Mouse (Mus musculus): Measurements from ENCODE around the gene Cyfip2. TPM values are rescaled to one million over a fixed set of nuclear protein-coding genes. Genes with fewer than 3 reads are reported as not detected.

The Cyfip2 gene
- polyA plus RNA-seq, 1 experiment: 0.77 TPM

- TF ChIP-seq MAX (IDR thresholded peaks at IDR 0.05) (no peak), USF1 (IDR thresholded peaks at IDR 0.05; ENCODE audit: low read depth) (no peak), MYOD1 (IDR thresholded peaks at IDR 0.05; ENCODE audit: control insufficient read depth, insufficient read length, low read depth) (no peak), MYOG (IDR thresholded peaks at IDR 0.05; ENCODE audit: control insufficient read depth, extremely low read depth, insufficient read length) (no peak), FOSL1 (IDR thresholded peaks at IDR 0.05; ENCODE audit: insufficient read depth, low read length, poor library complexity, severe bottlenecking) (no peak), CTCF (IDR thresholded peaks at IDR 0.05; ENCODE audit: control insufficient read depth, insufficient read depth, insufficient read length) (no peak), CEBPB (IDR thresholded peaks at IDR 0.05; ENCODE audit: low read depth) (no peak)
- H3K27me3 ChIP-seq (ENCODE audit: control insufficient read depth, insufficient read depth, insufficient read length): no peaks in the 10 kb centered on the region
Observed at GRCm38 (mm10) chr11:46302471-46302870, 10.2 kb downstream of the Cyfip2 start.

GRCm38 (mm10) chr11:46301579-46302248 is 10.9 kb downstream of the Cyfip2 start:
- Histone ChIP-seq H3K79me2 (ENCODE audit: control insufficient read depth, insufficient read depth) (no peaks in the 10 kb centered on the region), H3ac (ENCODE audit: control insufficient read depth, insufficient read length, low read depth) (no peak overlapping the region), H3K27me3 (ENCODE audit: control insufficient read depth, insufficient read depth, insufficient read length) (no peaks in the 10 kb centered on the region), H3K4me3 (ENCODE audit: insufficient read depth, poor library complexity, severe bottlenecking) (no peak overlapping the region), H3K36me3 (ENCODE audit: control insufficient read depth, insufficient read depth) (no peaks in the 10 kb centered on the region), H3K79me3 (ENCODE audit: low read depth) (no peaks in the 10 kb centered on the region)
- TF ChIP-seq USF1 (IDR thresholded peaks at IDR 0.05; ENCODE audit: low read depth) (no peak), FOSL1 (IDR thresholded peaks at IDR 0.05; ENCODE audit: insufficient read depth, low read length, poor library complexity, severe bottlenecking) (no peak), MYOD1 (IDR thresholded peaks at IDR 0.05; ENCODE audit: control insufficient read depth, insufficient read length, low read depth) (no peak), MAX (IDR thresholded peaks at IDR 0.05) (no peak), MYOG (IDR thresholded peaks at IDR 0.05; ENCODE audit: control insufficient read depth, extremely low read depth, insufficient read length) (no peak), CTCF (IDR thresholded peaks at IDR 0.05; ENCODE audit: control insufficient read depth, insufficient read depth, insufficient read length) (no peak), CEBPB (IDR thresholded peaks at IDR 0.05; ENCODE audit: low read depth) (no peak)

More at GRCm38 (mm10) chr11:46302471-46302870, 10.2 kb downstream of the Cyfip2 start:
- no peaks in the 10 kb centered on the region for H3K79me3 ChIP-seq (ENCODE audit: low read depth)
- no peak overlapping the region for H3ac ChIP-seq (ENCODE audit: control insufficient read depth, insufficient read length, low read depth)
- H3K36me3 ChIP-seq (ENCODE audit: control insufficient read depth, insufficient read depth): no peaks in the 10 kb centered on the region
- no peak overlapping the region for H3K4me3 ChIP-seq (ENCODE audit: insufficient read depth, poor library complexity, severe bottlenecking)
- no peaks in the 10 kb centered on the region for H3K79me2 ChIP-seq (ENCODE audit: control insufficient read depth, insufficient read depth)

GRCm38 (mm10) chr11:46299901-46300300 is 12.8 kb downstream of the Cyfip2 start:
- no peak for TF ChIP-seq CEBPB (IDR thresholded peaks at IDR 0.05; ENCODE audit: low read depth)
- TF ChIP-seq FOSL1 (IDR thresholded peaks at IDR 0.05; ENCODE audit: insufficient read depth, low read length, poor library complexity, severe bottlenecking): no peak
- no peak for TF ChIP-seq MAX (IDR thresholded peaks at IDR 0.05)
- TF ChIP-seq MYOG (IDR thresholded peaks at IDR 0.05; ENCODE audit: control insufficient read depth, extremely low read depth, insufficient read length): no peak
- no peak for TF ChIP-seq MYOD1 (IDR thresholded peaks at IDR 0.05; ENCODE audit: control insufficient read depth, insufficient read length, low read depth)
- no peak for TF ChIP-seq CTCF (IDR thresholded peaks at IDR 0.05; ENCODE audit: control insufficient read depth, insufficient read depth, insufficient read length)
- TF ChIP-seq USF1 (IDR thresholded peaks at IDR 0.05; ENCODE audit: low read depth): no peak
- Histone ChIP-seq H3K4me3 (ENCODE audit: insufficient read depth, poor library complexity, severe bottlenecking) (no peak overlapping the region), H3K79me3 (ENCODE audit: low read depth) (no peaks in the 10 kb centered on the region), H3K27me3 (ENCODE audit: control insufficient read depth, insufficient read depth, insufficient read length) (no peaks in the 10 kb centered on the region), H3K79me2 (ENCODE audit: control insufficient read depth, insufficient read depth) (no peaks in the 10 kb centered on the region), H3ac (ENCODE audit: control insufficient read depth, insufficient read length, low read depth) (no peak overlapping the region), H3K36me3 (ENCODE audit: control insufficient read depth, insufficient read depth) (no peaks in the 10 kb centered on the region)

DNA sequence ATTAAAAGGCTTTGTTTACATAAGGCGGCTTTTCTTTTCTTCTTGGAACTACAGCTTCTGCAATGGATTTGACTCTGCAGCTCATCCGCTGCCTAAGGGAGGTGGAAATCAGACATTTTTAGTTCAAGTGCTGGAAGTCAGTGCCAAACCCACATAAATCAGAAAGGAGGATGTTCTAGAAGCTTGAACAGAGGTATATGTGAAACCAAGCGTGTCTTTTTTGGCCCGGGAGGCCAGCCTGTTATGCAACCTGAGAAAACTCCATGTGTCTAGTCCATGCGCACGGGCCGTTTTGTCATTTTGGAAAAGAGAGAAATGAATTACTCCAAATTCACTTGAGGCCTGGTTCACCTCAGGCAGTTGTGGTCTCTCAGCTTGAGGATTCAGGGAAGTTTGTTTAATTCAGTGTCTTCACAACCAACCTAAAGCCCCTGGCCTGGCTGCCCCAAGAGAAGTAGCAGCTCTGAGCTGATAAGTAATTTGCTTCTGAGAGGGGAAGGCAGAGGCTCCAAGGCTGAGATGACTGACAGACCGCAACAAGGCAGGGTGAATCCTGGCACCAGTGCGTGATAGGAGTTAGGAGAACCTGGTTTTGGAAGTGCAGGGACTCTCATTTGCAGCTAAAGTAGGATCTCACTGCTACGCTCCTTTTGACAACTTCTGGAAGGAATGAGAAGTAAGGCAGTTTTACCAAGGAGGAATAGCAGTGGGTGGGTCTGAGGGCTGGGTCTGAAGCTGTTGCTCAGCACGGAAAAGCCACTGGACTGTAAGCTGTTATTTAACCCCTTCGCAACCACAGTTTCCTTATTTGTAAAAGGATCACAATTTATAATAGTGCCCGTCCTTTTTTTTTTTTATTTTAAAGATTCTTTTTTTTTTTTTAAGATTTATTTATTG is 13.5 kb downstream of the Cyfip2 start:
- Histone ChIP-seq H3K79me2 (ENCODE audit: control insufficient read depth, insufficient read depth) (no peaks in the 10 kb centered on the region), H3K79me3 (ENCODE audit: low read depth) (no peaks in the 10 kb centered on the region), H3K4me3 (ENCODE audit: insufficient read depth, poor library complexity, severe bottlenecking) (no peak overlapping the region), H3K27me3 (ENCODE audit: control insufficient read depth, insufficient read depth, insufficient read length) (no peaks in the 10 kb centered on the region), H3ac (ENCODE audit: control insufficient read depth, insufficient read length, low read depth) (no peak overlapping the region), H3K36me3 (ENCODE audit: control insufficient read depth, insufficient read depth) (no peaks in the 10 kb centered on the region)
- TF ChIP-seq CTCF (IDR thresholded peaks at IDR 0.05; ENCODE audit: control insufficient read depth, insufficient read depth, insufficient read length): no peak
- TF ChIP-seq MYOG (IDR thresholded peaks at IDR 0.05; ENCODE audit: control insufficient read depth, extremely low read depth, insufficient read length): no peak
- TF ChIP-seq MYOD1 (IDR thresholded peaks at IDR 0.05; ENCODE audit: control insufficient read depth, insufficient read length, low read depth): no peak
- TF ChIP-seq FOSL1 (IDR thresholded peaks at IDR 0.05; ENCODE audit: insufficient read depth, low read length, poor library complexity, severe bottlenecking): no peak
- no peak for TF ChIP-seq MAX (IDR thresholded peaks at IDR 0.05)
- TF ChIP-seq CEBPB (IDR thresholded peaks at IDR 0.05; ENCODE audit: low read depth): no peak
- TF ChIP-seq USF1 (IDR thresholded peaks at IDR 0.05; ENCODE audit: low read depth): no peak

DNA sequence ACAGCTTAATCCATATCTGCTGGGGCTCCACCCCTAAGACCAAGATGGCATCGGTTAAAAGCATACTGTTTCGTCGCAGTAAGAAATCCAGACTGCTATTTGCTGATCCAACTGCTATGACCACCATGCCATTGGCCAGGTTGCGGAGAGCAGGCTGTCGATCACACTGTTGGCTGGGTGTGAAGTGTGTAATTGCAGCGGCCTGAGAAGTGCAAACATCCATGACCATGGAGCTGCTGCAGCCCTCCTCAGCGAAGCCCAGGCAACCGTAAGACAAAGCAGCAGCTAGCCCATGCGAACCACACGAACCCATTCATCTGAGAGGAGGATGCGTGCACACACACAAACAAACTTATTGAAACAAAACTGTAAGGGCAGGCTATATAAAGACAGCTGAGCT is 18.3 kb downstream of the Cyfip2 start:
- H3ac ChIP-seq (ENCODE audit: control insufficient read depth, insufficient read length, low read depth): no peak overlapping the region
- H3K36me3 ChIP-seq (ENCODE audit: control insufficient read depth, insufficient read depth): no peaks in the 10 kb centered on the region
- H3K79me2 ChIP-seq (ENCODE audit: control insufficient read depth, insufficient read depth): no peaks in the 10 kb centered on the region
- H3K27me3 ChIP-seq (ENCODE audit: control insufficient read depth, insufficient read depth, insufficient read length): no peaks in the 10 kb centered on the region
- no peak for TF ChIP-seq MYOD1 (IDR thresholded peaks at IDR 0.05; ENCODE audit: control insufficient read depth, insufficient read length, low read depth)
- TF ChIP-seq MAX (IDR thresholded peaks at IDR 0.05): no peak
- H3K79me3 ChIP-seq (ENCODE audit: low read depth): no peaks in the 10 kb centered on the region
- no peak overlapping the region for H3K4me3 ChIP-seq (ENCODE audit: insufficient read depth, poor library complexity, severe bottlenecking)

Data from C2C12 (cell line).